Mouse (Mus musculus) layer of hippocampus, adult 11-12 months (tissue): ENCODE measurements around the gene Cd53.

ENCODE experiments used
- DNase-seq: peaks from one replicate; pipeline ENCODE4 v3.0.0; 2022; ENCODE audit warnings: low spot score

Cd53 gene

GRCm38 (mm10) chr3:106789930-106790329 lies at the start of gene Cd53:
TSS of gene Cd53 (minus strand) at chr3:106790149.
- peak; percentile 23 for DNase-seq

GRCm38 (mm10) chr3:106832107-106832506 lies 42.2 kb upstream of the Cd53 start:
- DNase-seq, result no peak

- DNase-seq, result no peak
Measured at GRCm38 (mm10) chr3:106826187-106826586, 36.2 kb upstream of the Cd53 start, which contains the start of gene Olfr266. TSS of gene Olfr266 (minus strand) at chr3:106826287.

- DNase-seq, result no peak
Measured at GRCm38 (mm10) chr3:106817676-106818075, 27.7 kb upstream of the Cd53 start.

GRCm38 (mm10) chr3:106808972-106809695 lies 19.2 kb upstream of the Cd53 start:
- DNase-seq, result no peak

GRCm38 (mm10) chr3:106798079-106798478 lies 8.1 kb upstream of the Cd53 start:
- DNase-seq, result no peak

GRCm38 (mm10) chr3:106788440-106788887 lies 1.5 kb downstream of the Cd53 start:
- no peak for DNase-seq

GRCm38 (mm10) chr3:106787972-106788371 lies 2.0 kb downstream of the Cd53 start:
- no peak for DNase-seq

GRCm38 (mm10) chr3:106785130-106785529 lies 4.8 kb downstream of the Cd53 start:
- no peak for DNase-seq

- DNase-seq, result no peak
Measured at GRCm38 (mm10) chr3:106771834-106772233, 18.1 kb downstream of the Cd53 start.

- DNase-seq, result no peak
Measured at GRCm38 (mm10) chr3:106755898-106756297, 34.1 kb downstream of the Cd53 start.

- peak; percentile 91 for DNase-seq
Measured at GRCm38 (mm10) chr3:106722028-106722945, 67.7 kb downstream of the Cd53 start.

- peak; percentile 97 for DNase-seq
Measured at GRCm38 (mm10) chr3:106721397-106722027, 68.4 kb downstream of the Cd53 start.
